Mouse (Mus musculus): ENCODE measurements at regions not wholly inside any gene's neighbourhood (a gene's known extent, or its start where the extent isn't known, plus 50 kb on each side); places are given as distances from the start of the nearest gene placed in this dataset.

GRCm38 (mm10) chr4:150800774-150801173 lies 52.9 kb upstream of the Errfi1 start:
- Histone ChIP-seq H3K9ac (ENCODE audit: low read length) (no peak overlapping the region), H3K9me3 (replicated peaks; ENCODE audit: control insufficient read depth, low read length) (no peaks in the 10 kb centered on the region), H3K27me3 (ENCODE audit: control insufficient read depth, insufficient read depth, low read length) (no peaks in the 10 kb centered on the region), H3K4me2 (ENCODE audit: low read depth, low read length) (no peak overlapping the region), H3K4me3 (replicated peaks; ENCODE audit: low read length) (no peak overlapping the region), H3K4me1 (ENCODE audit: control insufficient read depth, insufficient read depth, low read length) (peaks cover 23% of the 10 kb centered on the region), H3K36me3 (ENCODE audit: control insufficient read depth, insufficient read depth, low read length) (no peaks in the 10 kb centered on the region), H3K27ac (ENCODE audit: low read length) (no peak overlapping the region)
- ATAC-seq (ENCODE audit: insufficient read depth, low FRiP score), result no peak
- 71% methylated on average over 8 of the region's 8 CpGs for WGBS

GRCm38 (mm10) chr4:150799550-150800398 lies 53.9 kb upstream of the Errfi1 start:
- H3K4me2 ChIP-seq (ENCODE audit: low read depth, low read length), result peak overlapping the region; percentile 38
- H3K9me3 ChIP-seq (replicated peaks; ENCODE audit: control insufficient read depth, low read length), result no peaks in the 10 kb centered on the region
- no peaks in the 10 kb centered on the region for H3K27me3 ChIP-seq (ENCODE audit: control insufficient read depth, insufficient read depth, low read length)
- ATAC-seq (ENCODE audit: insufficient read depth, low FRiP score), result 0 out of 2 replicates have a peak, but pooled peaks have one; percentile 19
- H3K9ac ChIP-seq (ENCODE audit: low read length), result no peak overlapping the region
- peaks cover 23% of the 10 kb centered on the region for H3K4me1 ChIP-seq (ENCODE audit: control insufficient read depth, insufficient read depth, low read length)
- no peaks in the 10 kb centered on the region for H3K36me3 ChIP-seq (ENCODE audit: control insufficient read depth, insufficient read depth, low read length)
- 24% methylated on average over 22 of the region's 22 CpGs for WGBS
- no peak overlapping the region for H3K4me3 ChIP-seq (replicated peaks; ENCODE audit: low read length)
- H3K27ac ChIP-seq (ENCODE audit: low read length), result peak overlapping the region; percentile 91

DNA sequence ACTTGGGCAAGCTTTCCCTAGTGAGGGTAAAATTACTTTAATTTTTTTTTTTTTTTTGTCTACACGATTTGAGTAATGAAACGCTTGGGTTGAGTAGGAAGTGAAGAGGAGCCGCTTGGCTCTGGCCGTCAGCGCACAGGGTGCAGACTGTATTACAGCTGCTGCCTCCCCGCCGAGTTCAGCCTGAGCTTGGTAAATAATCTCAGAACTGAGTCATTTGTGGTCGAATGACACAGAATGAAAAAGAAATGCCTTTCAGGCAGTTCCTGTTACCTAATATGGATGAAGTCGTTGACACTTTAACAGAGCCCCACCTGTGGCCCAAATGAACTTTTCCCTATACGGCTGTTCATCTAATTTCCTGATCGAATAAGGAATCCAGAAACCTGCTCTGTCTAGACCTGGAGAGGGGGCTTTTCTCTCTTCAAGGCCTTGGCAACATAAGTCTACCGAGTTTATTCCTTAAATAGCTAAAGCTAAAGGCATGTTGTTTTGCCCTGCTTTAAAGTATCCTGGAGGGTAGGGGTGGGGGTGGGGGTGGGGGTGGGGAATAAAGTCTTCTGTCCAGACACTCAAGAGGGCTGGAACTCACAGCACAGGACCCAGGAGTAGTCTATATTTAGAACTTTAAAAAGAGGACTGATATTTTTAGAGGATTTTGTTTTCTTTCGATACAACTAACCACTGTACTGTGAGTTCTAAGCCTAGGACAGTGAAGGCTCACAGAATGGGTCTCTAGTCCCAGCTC lies 54.8 kb upstream of the Errfi1 start:
- Histone ChIP-seq H3K4me2 (ENCODE audit: low read depth, low read length) (peak overlapping the region; percentile 38), H3K36me3 (ENCODE audit: control insufficient read depth, insufficient read depth, low read length) (no peaks in the 10 kb centered on the region), H3K4me3 (replicated peaks; ENCODE audit: low read length) (no peak overlapping the region), H3K9me3 (replicated peaks; ENCODE audit: control insufficient read depth, low read length) (no peaks in the 10 kb centered on the region), H3K27me3 (ENCODE audit: control insufficient read depth, insufficient read depth, low read length) (no peaks in the 10 kb centered on the region), H3K27ac (ENCODE audit: low read length) (peak overlapping the region; percentile 91), H3K9ac (ENCODE audit: low read length) (no peak overlapping the region), H3K4me1 (ENCODE audit: control insufficient read depth, insufficient read depth, low read length) (peaks cover 23% of the 10 kb centered on the region)
- WGBS, result 17% methylated on average over 13 of the region's 13 CpGs
- peak; percentile 74 for ATAC-seq (ENCODE audit: insufficient read depth, low FRiP score)

- no peaks in the 10 kb centered on the region for H3K36me3 ChIP-seq (ENCODE audit: control insufficient read depth, insufficient read depth, low read length)
- H3K4me1 ChIP-seq (ENCODE audit: control insufficient read depth, insufficient read depth, low read length), result peaks cover 23% of the 10 kb centered on the region
- WGBS, result 73% methylated on average over 8 of the region's 8 CpGs
- peak overlapping the region; percentile 91 for H3K27ac ChIP-seq (ENCODE audit: low read length)
- no peaks in the 10 kb centered on the region for H3K9me3 ChIP-seq (replicated peaks; ENCODE audit: control insufficient read depth, low read length)
- peak overlapping the region; percentile 38; the same call in 1 of the 2 replicates for H3K4me2 ChIP-seq (ENCODE audit: low read depth, low read length)
- H3K4me3 ChIP-seq (replicated peaks; ENCODE audit: low read length), result no peak overlapping the region
- no peak for ATAC-seq (ENCODE audit: insufficient read depth, low FRiP score)
- H3K27me3 ChIP-seq (ENCODE audit: control insufficient read depth, insufficient read depth, low read length), result no peaks in the 10 kb centered on the region
- H3K9ac ChIP-seq (ENCODE audit: low read length), result no peak overlapping the region
These were observed 55.4 kb upstream of the Errfi1 start for GRCm38 (mm10) chr4:150798281-150798680.

- H3K36me3 ChIP-seq (ENCODE audit: control insufficient read depth, insufficient read depth, low read length), result no peaks in the 10 kb centered on the region
- 83% methylated on average over 3 of the region's 3 CpGs for WGBS
- no peak for ATAC-seq (ENCODE audit: insufficient read depth, low FRiP score)
- no peaks in the 10 kb centered on the region for H3K27me3 ChIP-seq (ENCODE audit: control insufficient read depth, insufficient read depth, low read length)
- no peak overlapping the region for H3K9ac ChIP-seq (ENCODE audit: low read length)
- H3K9me3 ChIP-seq (replicated peaks; ENCODE audit: control insufficient read depth, low read length), result no peaks in the 10 kb centered on the region
- H3K4me2 ChIP-seq (ENCODE audit: low read depth, low read length), result no peak overlapping the region
- no peak overlapping the region for H3K27ac ChIP-seq (ENCODE audit: low read length)
- no peak overlapping the region for H3K4me3 ChIP-seq (replicated peaks; ENCODE audit: low read length)
- H3K4me1 ChIP-seq (ENCODE audit: control insufficient read depth, insufficient read depth, low read length), result peaks cover 23% of the 10 kb centered on the region
These were observed 56.7 kb upstream of the Errfi1 start for GRCm38 (mm10) chr4:150797057-150797456.

DNA sequence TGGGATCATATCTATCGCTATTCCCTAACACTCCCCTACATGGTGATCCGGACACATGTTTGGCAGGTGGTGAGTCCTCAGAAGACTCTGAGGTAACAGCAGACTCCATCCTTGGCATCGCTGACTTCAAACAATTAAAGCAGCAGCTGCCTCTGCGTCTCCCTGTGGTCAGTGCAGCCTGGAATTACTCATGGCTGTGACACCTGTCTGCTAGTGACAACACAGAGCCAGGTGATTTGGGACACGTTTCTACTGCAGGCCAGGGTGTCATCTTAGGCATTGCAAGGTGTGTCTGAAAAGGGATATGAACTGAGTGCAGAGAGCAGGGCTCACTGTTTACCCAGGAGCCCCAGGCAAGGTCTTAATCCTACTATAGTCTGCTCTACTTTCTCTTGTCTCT lies 58.8 kb upstream of the Errfi1 start:
- WGBS, result 53% methylated on average over 5 of the region's 5 CpGs
- H3K36me3 ChIP-seq (ENCODE audit: control insufficient read depth, insufficient read depth, low read length), result no peaks in the 10 kb centered on the region
- no peak overlapping the region for H3K9ac ChIP-seq (ENCODE audit: low read length)
- H3K4me2 ChIP-seq (ENCODE audit: low read depth, low read length), result no peak overlapping the region
- H3K27me3 ChIP-seq (ENCODE audit: control insufficient read depth, insufficient read depth, low read length), result no peaks in the 10 kb centered on the region
- H3K27ac ChIP-seq (ENCODE audit: low read length), result no peak overlapping the region
- H3K4me3 ChIP-seq (replicated peaks; ENCODE audit: low read length), result no peak overlapping the region
- H3K9me3 ChIP-seq (replicated peaks; ENCODE audit: control insufficient read depth, low read length), result no peaks in the 10 kb centered on the region
- H3K4me1 ChIP-seq (ENCODE audit: control insufficient read depth, insufficient read depth, low read length), result peaks cover 15% of the 10 kb centered on the region
- no peak for ATAC-seq (ENCODE audit: insufficient read depth, low FRiP score)

DNA sequence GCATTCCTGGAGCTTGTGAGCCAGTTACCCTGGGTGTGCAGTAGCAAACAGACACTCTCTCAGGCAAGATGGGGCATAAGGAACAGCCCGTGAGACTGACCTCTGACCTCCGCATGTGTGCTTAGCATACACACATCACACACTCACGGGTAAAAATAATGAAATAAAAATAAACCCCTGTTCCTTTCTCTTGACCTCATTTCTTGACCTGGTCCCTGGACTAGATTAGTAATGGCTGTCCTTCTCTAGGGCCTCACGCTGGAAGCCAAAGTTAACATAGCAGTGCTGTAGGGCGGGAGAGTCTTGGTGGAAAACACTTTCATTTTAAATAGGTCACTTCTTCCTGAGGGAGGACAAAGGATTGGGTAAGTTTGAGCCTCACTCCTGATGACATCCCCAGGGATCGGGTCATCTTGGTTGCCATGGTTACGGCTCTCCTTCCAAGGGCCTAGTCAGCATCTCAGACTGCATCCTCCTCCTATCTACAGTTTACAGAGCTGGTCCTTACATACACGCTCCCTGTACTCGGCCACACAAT lies 59.4 kb upstream of the Errfi1 start:
- no peaks in the 10 kb centered on the region for H3K27me3 ChIP-seq (ENCODE audit: control insufficient read depth, insufficient read depth, low read length)
- H3K27ac ChIP-seq (ENCODE audit: low read length), result no peak overlapping the region
- no peak overlapping the region for H3K4me2 ChIP-seq (ENCODE audit: low read depth, low read length)
- H3K9ac ChIP-seq (ENCODE audit: low read length), result no peak overlapping the region
- H3K9me3 ChIP-seq (replicated peaks; ENCODE audit: control insufficient read depth, low read length), result no peaks in the 10 kb centered on the region
- no peaks in the 10 kb centered on the region for H3K36me3 ChIP-seq (ENCODE audit: control insufficient read depth, insufficient read depth, low read length)
- WGBS, result 53% methylated on average over 9 of the region's 9 CpGs
- peaks cover 11% of the 10 kb centered on the region for H3K4me1 ChIP-seq (ENCODE audit: control insufficient read depth, insufficient read depth, low read length)
- H3K4me3 ChIP-seq (replicated peaks; ENCODE audit: low read length), result no peak overlapping the region
- ATAC-seq (ENCODE audit: insufficient read depth, low FRiP score), result no peak

DNA sequence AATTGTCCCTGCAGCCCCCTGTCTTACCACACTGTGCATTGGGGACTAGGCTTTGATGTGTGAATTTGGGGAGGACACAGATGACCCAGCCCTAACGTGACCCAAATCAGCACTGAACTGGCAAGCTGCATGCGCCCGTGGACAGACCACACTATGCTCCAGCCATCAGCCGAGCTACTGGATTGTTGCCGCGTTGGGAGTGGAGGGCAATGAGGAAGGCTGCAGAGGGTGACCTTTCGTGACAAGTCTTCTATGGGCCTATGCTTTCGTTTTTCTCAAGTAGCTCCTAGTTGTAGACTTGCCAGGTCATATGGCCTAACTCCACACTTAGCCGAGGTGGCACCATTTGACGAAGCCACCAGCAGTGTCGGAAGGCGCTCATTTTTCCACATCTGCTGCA lies 60.6 kb upstream of the Errfi1 start:
- H3K4me3 ChIP-seq (replicated peaks; ENCODE audit: low read length), result no peak overlapping the region
- H3K36me3 ChIP-seq (ENCODE audit: control insufficient read depth, insufficient read depth, low read length), result no peaks in the 10 kb centered on the region
- H3K27ac ChIP-seq (ENCODE audit: low read length), result no peak overlapping the region
- ATAC-seq (ENCODE audit: insufficient read depth, low FRiP score), result no peak
- no peak overlapping the region for H3K4me2 ChIP-seq (ENCODE audit: low read depth, low read length)
- H3K9ac ChIP-seq (ENCODE audit: low read length), result no peak overlapping the region
- no peaks in the 10 kb centered on the region for H3K27me3 ChIP-seq (ENCODE audit: control insufficient read depth, insufficient read depth, low read length)
- H3K9me3 ChIP-seq (replicated peaks; ENCODE audit: control insufficient read depth, low read length), result no peaks in the 10 kb centered on the region
- WGBS, result 87% methylated on average over 12 of the region's 12 CpGs
- peaks cover 4% of the 10 kb centered on the region for H3K4me1 ChIP-seq (ENCODE audit: control insufficient read depth, insufficient read depth, low read length)

- no peak for ATAC-seq (ENCODE audit: insufficient read depth, low FRiP score)
- Histone ChIP-seq H3K4me1 (ENCODE audit: control insufficient read depth, insufficient read depth, low read length) (peaks cover 18% of the 10 kb centered on the region), H3K36me3 (ENCODE audit: control insufficient read depth, insufficient read depth, low read length) (no peaks in the 10 kb centered on the region), H3K27ac (ENCODE audit: low read length) (peak overlapping the region; percentile 48; the same call in 1 of the 2 replicates), H3K4me2 (ENCODE audit: low read depth, low read length) (no peak overlapping the region), H3K4me3 (replicated peaks; ENCODE audit: low read length) (no peak overlapping the region), H3K27me3 (ENCODE audit: control insufficient read depth, insufficient read depth, low read length) (no peaks in the 10 kb centered on the region), H3K9me3 (replicated peaks; ENCODE audit: control insufficient read depth, low read length) (no peaks in the 10 kb centered on the region), H3K9ac (ENCODE audit: low read length) (no peak overlapping the region)
- 43% methylated on average over 7 of the region's 7 CpGs for WGBS
These were observed 64.6 kb upstream of the Errfi1 start for GRCm38 (mm10) chr4:150789166-150789565.

All from stomach, embryonic 16.5 days (tissue).